Mouse (Mus musculus) cerebellum, postnatal 4 days (tissue): ENCODE measurements around the gene Nectin1.

Experiments
- DNase-seq, 2 experiments: peaks; one replicate each; pipeline ENCODE4 v3.0.0; 2022; ENCODE audit warnings: low spot score in 2 of 2, mixed read lengths in 1 of 2

Nectin1 gene

DNA sequence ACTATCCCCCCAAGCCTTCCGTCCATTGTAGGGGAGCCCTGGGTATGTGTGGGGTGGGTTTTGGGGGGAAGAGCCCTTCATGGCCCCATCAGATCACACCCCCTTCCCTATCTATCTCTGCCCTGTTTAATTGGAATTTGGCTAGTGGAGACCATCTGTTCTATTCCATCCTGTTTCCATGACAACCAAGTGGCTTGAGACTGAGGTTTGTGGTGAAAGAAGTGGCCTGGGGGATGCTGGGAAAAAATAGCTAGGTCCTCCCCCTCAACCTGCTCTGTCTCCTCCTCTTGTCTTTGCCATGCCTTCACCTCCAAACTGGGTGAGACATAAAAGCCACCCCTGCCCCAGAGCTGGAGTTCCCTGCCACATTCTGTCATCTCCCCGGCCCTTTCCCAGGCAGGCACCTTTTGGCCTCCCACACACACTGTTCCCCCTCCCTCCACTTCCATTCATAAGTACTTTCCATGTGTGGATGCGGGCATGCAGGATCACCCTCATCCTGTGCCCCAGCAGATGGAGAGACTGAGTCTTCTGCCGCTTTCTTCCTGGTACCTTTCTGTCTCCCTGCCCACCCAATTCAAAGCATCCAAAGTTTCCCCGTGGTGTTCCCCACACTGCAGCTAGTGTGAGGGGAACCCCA lies 17.5 kb downstream of the Nectin1 start:
- no peak for DNase-seq

DNA sequence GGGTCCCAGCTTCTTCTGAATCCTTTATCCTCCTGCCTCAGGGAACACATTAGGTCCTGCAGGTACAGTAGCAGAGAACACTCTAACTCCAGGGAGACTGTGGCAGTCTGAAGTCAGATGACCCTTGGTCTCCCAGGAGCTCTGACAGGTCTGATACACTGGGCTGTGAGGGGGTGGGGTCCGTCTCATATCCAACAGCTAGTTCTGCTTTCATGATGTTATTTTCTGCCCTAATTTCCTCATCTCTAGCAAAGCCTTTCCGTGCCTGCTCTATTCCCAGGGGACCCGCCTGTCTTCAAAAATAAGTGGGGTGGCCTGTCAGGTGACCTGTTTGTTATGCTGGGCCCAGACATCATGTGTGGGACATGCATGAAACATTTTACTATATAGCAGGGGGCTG lies 18.2 kb downstream of the Nectin1 start:
- DNase-seq: no peak

DNA sequence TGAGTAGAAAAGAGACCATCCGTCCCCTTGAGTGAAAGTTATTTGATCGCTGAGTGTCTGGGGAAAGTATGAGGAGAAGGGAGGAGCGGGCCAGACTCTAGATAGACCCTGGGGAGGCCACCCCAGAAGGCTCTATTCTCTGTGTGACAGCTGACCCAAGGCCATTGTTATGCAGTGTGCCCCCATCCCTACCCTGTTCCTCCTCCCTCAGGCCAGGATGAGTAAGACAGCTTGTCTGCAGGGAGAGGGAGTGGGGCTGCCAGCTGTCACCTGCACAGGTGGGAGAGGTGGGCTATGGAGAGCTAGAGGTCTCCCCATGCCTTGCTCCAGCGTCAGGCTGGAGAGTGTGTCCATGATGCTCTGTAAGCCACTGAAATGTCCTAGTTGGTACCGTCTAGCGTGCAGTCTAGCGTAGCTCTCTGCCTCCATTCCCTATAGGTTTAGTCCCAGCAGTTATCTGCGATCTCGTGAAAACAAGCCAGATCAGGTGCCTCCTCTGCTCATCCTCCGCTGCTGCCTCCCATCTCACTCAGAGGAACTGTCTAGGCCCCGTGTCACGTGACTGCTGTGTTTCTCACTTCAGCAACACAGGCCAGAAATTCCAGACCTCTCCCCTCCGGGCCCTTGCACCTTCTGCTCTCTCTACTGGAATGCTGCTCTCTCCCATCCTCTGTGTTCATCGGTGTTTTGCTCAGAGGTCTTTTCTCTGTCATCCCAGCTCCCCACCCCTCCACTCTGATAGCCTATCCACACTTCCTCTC lies 21.8 kb downstream of the Nectin1 start:
- DNase-seq: no peak

DNA sequence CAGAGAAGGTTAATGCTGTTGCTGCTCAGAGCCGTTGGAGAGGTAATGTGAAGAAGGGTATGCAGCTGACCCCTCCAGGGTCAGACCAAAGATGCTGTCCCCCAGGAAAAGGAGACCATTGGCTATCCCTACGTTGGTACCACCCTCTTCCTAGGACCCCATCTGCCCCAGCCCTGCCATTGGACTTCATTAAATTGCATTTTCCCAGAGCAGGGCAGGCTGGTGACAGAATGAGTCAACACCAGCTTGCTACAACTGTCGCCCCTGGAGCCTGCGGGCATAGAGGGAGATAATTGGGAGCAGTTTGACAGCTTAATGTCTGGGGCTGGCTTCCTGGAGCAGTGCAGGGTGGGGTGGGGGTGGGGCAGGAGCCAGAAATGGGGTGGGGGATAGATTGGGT lies 25.0 kb downstream of the Nectin1 start:
- peak in 1 of 2 experiments; percentile 24 for DNase-seq

DNA sequence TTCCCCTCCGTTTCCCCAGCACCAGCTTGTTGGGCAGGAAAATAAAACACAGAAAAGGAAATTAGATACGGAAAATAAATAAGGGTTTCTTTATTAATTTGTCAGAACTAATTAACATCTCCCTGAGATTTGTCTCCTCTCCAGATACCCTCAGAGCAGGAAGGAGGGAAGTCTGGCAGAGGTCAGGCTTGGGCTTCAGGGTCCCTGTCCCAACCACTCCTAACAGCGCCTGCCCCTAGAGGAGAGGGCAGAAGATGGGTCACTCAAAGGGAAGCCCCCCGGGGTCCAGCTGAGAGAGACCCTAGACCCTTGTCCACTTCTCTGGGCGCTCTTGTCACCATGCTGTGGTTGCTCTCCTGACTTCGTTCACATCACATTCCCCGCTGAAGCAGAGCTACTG lies 25.4 kb downstream of the Nectin1 start:
- no peak for DNase-seq

DNA sequence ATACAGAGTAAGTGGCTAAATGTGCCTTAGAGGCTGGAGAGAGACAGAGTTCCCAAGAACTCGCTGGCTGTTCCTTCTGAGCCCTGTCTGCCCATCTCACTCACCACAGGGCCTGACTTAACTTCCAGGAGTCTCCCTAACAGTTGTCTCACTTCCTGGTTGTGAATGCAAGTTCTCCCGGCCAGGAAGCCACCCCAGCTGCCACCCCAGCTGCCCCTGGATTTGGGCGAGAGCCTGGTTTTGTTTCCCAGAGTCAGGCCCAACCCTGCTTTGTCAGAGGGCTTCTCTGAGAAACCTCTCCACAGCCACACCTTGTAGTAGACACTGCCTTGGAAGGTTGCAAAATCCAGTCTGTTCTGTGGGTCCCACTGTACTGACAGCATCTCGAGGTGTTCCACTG lies 26.2 kb downstream of the Nectin1 start:
- no peak for DNase-seq

DNA sequence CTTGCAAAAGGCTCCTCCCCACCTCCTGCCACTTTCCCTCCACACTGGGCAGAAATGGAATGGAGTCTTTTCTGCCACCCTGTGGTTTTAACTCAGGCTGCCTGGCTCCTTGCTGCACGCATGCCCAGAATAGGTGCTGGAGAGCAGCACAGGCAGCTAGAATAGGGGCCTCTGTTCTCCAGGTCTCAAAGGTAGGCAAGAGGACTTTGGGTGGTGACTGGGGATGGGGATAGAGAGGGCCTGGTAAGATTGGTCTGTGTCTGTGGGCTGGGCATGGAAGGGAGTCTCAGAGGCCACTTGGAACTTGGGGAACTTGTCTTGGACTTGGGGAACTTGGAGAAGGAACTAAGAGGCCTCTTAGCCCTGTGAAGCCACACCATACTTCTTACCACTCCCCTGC lies 27.3 kb downstream of the Nectin1 start:
- DNase-seq: no peak

DNA sequence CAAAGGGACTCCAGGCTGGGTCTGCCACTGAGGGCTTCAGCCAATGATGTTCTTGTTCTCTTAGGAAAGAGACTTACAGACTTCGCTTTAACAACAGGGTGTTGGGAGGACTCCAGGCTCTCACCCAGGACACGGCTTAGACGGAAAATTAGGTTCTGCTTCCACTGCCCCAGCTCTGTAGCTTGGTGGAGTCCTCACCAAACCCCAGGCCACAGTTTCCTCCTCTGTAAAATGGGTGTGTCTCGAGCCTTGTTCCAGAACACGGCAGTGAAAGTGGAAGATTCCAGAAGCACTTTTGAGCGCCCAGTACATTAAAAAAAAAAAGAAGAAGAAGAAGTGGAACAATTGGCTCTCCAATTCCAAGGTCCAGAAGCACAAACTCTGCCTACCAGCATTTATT lies 28.7 kb downstream of the Nectin1 start:
- DNase-seq: no peak

DNA sequence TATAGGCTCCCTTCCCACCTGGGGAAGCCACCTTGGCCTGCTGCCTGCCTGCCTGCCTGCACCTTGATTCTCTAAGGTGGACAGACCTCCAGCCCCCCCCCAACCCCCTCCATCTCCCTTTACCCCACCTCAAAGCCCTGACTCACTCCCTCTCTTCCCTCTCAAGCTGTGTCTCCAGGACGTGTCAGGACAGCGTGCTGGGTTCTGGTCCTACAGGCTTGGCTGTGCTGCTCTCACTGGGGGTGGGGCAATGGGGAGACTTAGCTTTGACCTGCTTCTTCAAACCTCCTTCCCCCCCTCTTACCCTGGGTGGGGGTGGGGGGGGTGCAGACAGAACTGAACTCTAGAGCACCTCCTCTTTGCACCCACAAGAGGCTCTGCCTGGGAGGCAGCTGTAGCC lies 29.7 kb downstream of the Nectin1 start:
- no peak for DNase-seq

DNA sequence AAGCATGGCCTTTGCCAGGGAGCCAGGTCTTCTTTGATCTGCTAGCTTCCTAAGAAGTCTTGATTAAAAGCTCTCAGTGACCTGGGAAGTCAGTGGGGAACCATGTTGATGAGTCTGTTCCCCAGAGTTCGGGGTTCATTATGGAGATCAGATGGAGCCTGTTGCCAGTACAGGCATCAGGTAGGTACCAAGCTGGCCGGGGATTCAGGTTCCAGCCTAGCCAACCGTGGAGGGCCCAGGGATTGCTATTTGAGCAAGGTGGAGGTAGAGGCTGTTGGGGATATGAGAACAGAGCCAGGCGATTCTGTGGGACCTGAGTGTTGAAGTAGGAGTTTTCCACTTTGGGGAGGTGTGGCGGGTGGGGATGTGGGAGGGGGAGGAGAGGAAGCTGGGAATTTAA lies 30.6 kb downstream of the Nectin1 start:
- no peak for DNase-seq

DNA sequence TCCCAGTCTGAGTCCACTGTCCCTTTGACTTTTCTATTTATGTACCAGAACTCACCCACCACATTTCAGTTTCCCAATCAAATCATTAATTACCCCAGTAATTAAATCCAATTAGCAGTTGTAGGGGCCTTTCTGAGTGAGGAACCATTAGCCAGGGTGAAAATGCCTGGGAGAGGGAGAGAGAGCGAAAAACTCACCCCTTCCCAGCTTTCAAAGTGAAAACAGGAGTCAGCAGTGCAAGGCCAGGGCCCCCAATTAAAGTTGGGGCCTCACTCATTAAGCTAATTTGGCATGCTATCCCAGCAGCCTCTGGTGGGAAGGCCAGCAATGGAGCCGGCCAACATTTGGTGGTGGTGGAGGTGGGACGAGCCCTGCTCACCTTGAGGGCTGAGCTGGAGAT lies 32.4 kb downstream of the Nectin1 start:
- no peak for DNase-seq

DNA sequence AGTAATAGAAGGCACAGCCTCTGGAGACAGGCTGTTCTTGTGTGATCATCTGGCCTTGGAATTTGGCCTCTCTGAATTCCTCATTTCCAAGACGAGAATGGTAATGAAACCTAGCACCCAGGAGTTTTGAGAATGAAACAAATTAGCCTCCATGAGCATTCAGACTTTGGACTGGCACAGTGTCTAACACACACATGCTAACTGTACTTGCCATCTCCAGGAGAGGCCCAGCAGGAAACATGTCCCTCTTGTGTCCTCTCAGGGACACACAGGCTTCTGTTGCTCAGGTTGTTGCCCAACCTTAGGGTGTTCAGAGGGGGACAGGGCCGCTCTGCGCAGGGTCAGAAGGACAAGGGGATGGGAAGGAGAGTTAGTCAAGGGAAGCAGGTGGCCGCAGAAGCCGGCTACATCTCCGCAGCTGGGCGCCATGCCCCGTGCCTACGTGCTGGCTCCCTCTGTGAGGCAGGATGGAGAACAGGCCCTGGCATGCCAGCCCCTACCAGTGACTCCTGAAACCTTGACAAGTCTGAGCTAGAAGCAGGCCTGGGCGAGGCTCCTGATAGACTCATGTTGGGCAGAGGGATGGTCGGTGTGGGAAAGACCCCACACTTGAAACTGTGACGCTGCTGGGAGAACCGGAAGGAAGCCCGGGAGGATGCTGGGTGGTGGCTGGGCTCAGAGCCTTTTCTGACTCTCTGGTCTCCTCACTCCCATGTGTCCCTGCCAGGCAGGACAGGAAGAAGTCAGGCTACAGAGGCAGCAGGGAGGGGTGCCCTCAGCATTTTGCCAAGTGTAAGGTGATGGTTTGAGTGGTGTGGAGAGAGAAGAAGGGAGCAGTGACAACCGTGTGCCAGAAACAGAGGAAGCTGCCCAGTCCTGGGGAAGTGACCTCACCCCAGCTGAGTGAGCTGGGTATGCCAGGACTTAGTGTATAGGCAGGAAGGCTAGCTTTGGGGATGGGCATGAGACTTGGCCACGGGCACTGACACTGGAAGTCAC lies 33.9 kb downstream of the Nectin1 start:
- DNase-seq: no peak

DNA sequence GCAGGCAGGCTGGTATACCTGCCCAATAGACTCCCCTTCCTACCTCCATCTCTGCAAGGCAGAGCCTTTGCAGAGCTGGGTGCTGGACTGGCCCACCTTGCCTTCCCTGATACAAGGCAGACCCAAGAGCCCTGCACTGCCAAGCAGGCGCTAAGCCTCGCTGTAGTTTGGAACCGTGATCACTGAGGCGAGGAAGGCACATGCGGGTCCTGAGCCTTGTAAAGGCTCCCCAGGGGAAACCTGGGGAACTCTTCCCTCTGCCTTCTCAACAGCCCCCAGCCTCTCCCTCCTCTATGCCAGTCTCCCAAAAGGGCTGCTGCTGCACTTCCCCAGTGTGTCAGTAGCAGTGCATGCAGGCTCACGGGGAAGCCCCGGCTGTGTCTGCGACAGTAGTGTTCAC lies 37.1 kb downstream of the Nectin1 start:
- no peak for DNase-seq

DNA sequence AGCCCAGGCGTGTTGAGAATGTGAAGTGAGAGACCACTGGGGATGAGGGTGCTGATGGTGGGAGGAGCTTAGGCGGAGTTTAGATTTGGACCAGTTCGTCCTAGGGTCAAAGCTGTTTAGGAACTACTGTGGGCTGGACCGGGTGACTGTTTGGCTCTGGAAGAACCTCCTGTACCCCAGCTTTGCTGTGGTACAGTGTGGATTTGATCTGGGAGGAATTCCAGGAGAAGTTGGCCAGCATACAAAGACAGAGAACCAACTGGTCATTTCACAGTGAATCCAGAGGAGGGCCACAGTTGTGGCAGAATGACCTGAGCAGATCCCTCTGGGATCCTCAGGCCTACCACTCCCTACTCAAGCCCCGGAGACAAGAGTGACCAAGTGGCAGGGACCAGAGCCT lies 38.6 kb downstream of the Nectin1 start:
- no peak for DNase-seq

DNA sequence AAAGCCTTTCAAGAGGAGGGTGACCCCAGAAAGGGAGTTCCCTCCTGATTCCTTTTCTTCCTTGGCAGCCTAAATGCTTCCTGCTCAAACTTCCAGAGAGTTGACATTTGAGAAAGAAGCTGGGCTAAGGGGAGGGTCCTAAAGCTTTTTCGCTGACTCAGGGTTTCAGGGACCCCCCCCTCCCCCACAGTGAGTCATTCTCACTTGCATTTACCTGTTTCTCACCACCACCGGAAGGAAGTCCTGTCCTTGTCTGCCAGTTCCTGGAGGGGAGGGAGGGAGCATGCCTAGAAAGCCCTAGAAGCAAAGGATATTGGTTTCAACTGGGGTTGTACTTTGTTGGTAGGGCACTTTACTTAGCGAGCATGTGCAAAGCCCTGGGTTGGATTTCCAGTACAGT lies 40.2 kb downstream of the Nectin1 start:
- no peak for DNase-seq

DNA sequence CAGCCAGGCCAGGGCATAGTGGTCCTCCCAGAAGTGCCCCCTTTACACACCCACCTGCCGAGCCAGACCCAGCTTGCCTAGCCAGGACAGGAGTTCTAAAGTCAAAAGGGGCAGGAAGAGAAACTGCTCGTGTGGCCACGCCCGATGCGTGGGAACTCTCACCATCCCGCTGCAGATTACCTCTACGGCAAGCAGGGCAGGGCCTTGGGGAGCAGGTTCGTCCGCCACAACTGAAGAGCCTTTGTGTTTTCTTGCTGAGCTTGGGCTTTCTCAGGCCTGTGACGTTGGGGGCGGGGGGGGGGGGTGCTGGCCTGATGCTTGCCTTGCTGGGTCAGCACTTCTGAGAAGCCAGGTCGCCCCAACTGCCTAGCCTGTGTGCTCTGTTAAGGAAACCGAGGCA lies 41.1 kb downstream of the Nectin1 start:
- DNase-seq: no peak

DNA sequence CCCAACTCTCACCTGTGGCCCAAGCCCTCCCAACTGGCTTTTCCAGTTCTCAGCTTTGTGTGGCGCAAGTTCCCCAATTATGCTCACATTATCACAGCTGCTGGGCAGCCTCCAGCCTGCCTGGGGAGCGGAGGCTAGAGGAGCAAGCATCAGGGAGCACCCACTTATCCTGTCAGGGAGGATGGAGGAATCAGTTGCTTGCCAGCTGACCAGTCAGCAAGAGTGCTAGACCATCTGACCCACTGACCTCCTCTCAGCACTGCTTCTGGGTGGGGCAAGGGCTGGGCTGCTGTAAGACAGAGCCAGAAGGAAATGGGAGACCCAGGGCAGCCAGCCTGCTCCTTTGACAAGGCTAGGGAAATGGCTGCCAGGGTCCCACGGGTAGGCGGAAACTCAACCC lies 43.8 kb downstream of the Nectin1 start:
- no peak for DNase-seq

DNA sequence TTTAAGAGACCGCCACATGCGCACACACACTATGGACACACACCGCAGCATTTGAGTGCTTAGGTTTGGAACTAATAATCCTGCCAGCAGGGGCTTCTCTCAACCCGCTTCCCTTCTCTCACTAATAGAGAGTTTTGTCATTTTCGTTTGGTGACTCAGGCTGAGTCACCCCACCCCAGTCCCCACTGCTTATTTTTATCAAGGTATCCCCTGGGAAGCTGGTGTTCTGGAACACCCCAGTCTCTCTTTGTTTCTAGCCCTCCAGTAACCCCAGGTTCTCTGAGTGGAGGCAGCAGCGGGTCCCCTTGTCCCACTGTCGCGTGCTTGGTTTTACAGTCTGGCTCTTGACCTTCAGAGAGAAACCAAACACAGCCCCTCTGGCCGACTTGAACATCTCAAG lies 48.9 kb downstream of the Nectin1 start:
- no peak for DNase-seq

DNA sequence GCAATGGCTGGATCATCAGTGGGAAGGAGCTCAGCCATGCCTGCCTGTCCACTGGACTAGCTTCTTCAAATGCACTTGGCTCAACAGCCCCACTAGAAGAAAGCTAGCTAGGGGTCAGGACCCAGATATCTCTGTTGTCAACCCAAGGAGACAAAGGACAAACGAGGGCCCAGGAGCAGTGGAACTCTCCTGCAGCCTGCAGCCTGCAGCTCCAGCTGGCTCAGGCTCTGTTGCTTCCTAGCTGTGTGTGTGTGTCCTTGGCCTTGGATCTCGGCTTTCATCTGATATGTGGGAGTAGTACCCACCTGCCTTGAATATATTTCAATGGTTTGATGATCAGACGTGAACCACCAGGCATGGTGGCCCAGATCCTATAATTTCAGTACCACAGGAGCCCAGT lies 49.6 kb downstream of the Nectin1 start:
- no peak for DNase-seq

DNA sequence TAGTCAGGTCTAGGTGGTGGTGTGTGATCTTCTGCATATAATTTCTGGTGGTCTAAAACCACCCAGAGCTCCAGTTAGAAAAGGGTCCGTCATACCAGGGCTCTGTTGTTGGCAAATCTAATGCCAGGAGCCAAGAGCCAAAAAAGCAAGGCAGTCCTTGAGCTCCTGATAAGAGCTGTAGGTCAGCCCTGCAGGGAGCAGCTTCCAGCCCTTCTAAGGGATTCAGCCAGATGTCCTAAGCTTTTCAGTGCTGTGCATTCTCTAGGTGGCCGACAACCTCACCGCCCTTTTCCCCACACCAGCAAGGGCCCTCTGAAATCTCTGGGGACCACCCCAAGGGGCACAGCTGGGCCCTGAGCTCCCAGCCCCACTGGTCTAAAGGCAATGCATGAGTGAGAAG lies 52.2 kb downstream of the Nectin1 start:
- DNase-seq: no peak

DNA sequence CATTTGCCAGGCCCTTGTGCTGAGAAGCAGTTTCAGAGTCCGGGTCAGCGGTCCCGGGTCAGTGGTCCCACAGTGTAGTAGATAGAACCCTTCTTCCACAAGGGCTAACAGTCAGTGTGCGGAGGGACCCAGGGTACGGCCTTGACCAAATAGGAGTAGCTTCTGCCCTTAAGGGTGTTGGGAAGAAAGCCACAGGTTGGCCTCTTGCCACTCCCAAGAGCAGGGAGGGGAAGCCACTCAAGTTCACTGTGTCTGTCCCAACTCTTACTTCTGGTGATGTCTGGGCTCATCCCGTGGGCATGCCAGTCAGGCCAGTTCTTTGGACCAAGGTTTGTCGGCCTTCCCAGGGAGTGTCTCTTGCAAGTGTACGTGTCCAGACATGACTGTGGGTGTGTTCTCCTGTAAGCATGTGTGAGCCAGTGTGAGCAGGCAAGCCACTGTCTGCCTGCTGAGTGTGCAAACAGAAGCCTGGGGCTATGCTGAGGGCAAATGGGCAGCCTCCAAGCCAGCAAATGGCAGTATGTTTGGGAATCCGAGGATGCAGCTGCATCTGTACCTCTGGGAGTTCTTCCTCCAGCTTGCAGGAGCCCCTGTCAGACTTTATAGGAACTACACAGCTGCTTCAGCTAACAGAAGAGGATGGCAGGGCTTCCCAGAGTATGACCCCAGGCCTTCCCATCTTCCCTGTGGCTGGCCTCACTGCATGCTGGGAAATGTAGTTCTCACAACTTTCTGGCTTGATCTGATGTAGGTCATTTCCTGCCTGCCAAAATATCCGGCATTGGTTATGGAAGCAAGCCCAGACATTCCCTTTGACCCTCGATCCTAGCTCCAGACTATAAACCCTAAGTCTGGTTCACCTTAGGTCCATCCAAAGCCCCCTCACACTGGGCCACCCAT lies 53.3 kb downstream of the Nectin1 start:
- DNase-seq: no peak
